Mouse (Mus musculus): Measurements from ENCODE around the gene Exosc5. TPM values are rescaled to one million over a fixed set of nuclear protein-coding genes. Genes with fewer than 3 reads are reported as not detected.
A peak's percentile ranks its signal among the peaks of the same experiment; 100 is the strongest.

Exosc5 gene
- polyA plus RNA-seq, 1 experiment from 2014 or later: 39.5 TPM

GRCm38 (mm10) chr7:25717478-25717877, 58.5 kb downstream of the Exosc5 start:
- WGBS: 91% methylated on average over 3 of the region's 3 CpGs
- no peak for ATAC-seq
- H3K27ac ChIP-seq (ENCODE audit: low read depth, low read length): no peak overlapping the region

GRCm38 (mm10) chr7:25718788-25719417, 59.9 kb downstream of the Exosc5 start, which contains the start of gene Ccdc97:
TSS of gene Ccdc97 (minus strand) at chr7:25719088.
- H3K4me2 ChIP-seq (ENCODE audit: low read length): peak within 1 kb of the TSS; percentile 81
- peak within 1 kb of the TSS; percentile 68 for H3K9ac ChIP-seq (ENCODE audit: low read depth, low read length)
- peak within 1 kb of the TSS; percentile 62 for H3K4me3 ChIP-seq (ENCODE audit: low read length)
- H3K36me3 ChIP-seq (ENCODE audit: control insufficient read depth, insufficient read depth, low read length): peaks cover 36% of the 10 kb centered on the region
- no peaks in the 10 kb centered on the region for H3K27me3 ChIP-seq (replicated peaks; ENCODE audit: control insufficient read depth, insufficient read depth, low read length)
- H3K27ac ChIP-seq (ENCODE audit: low read depth, low read length): peak within 1 kb of the TSS; percentile 68
- 5% methylated on average over 32 of the region's 32 CpGs for WGBS
- ATAC-seq: peak; percentile 90
- H3K4me1 ChIP-seq (ENCODE audit: control insufficient read depth, insufficient read depth, low read depth, low read length): peaks cover 18% of the 10 kb centered on the region
- H3K9me3 ChIP-seq (ENCODE audit: control insufficient read depth, low read length): no peaks in the 10 kb centered on the region

More at GRCm38 (mm10) chr7:25717478-25717877, 58.5 kb downstream of the Exosc5 start:
- H3K9ac ChIP-seq (ENCODE audit: low read depth, low read length): no peak overlapping the region
- no peaks in the 10 kb centered on the region for H3K9me3 ChIP-seq (ENCODE audit: control insufficient read depth, low read length)
- no peak overlapping the region for H3K4me3 ChIP-seq (ENCODE audit: low read length)
- no peak overlapping the region; the same call in 1 of the 2 replicates for H3K4me2 ChIP-seq (ENCODE audit: low read length)
- no peaks in the 10 kb centered on the region for H3K27me3 ChIP-seq (replicated peaks; ENCODE audit: control insufficient read depth, insufficient read depth, low read length)
- H3K36me3 ChIP-seq (ENCODE audit: control insufficient read depth, insufficient read depth, low read length): peaks cover 38% of the 10 kb centered on the region
- peaks cover 18% of the 10 kb centered on the region for H3K4me1 ChIP-seq (ENCODE audit: control insufficient read depth, insufficient read depth, low read depth, low read length)

- Histone ChIP-seq H3K9me3 (ENCODE audit: control insufficient read depth, low read length) (no peaks in the 10 kb centered on the region), H3K27me3 (replicated peaks; ENCODE audit: control insufficient read depth, insufficient read depth, low read length) (no peaks in the 10 kb centered on the region), H3K9ac (ENCODE audit: low read depth, low read length) (no peak overlapping the region), H3K4me3 (ENCODE audit: low read length) (no peak overlapping the region), H3K36me3 (ENCODE audit: control insufficient read depth, insufficient read depth, low read length) (peaks cover 35% of the 10 kb centered on the region), H3K4me2 (ENCODE audit: low read length) (no peak overlapping the region), H3K4me1 (ENCODE audit: control insufficient read depth, insufficient read depth, low read depth, low read length) (peaks cover 18% of the 10 kb centered on the region), H3K27ac (ENCODE audit: low read depth, low read length) (no peak overlapping the region)
- WGBS: 63% methylated on average over 10 of the region's 10 CpGs
- peak; percentile 53 for ATAC-seq
Measured at GRCm38 (mm10) chr7:25719761-25720610, 61.0 kb downstream of the Exosc5 start.

- Histone ChIP-seq H3K27me3 (replicated peaks; ENCODE audit: control insufficient read depth, insufficient read depth, low read length) (no peaks in the 10 kb centered on the region), H3K4me2 (ENCODE audit: low read length) (no peak overlapping the region), H3K9ac (ENCODE audit: low read depth, low read length) (no peak overlapping the region), H3K4me3 (ENCODE audit: low read length) (no peak overlapping the region), H3K9me3 (ENCODE audit: control insufficient read depth, low read length) (no peaks in the 10 kb centered on the region), H3K36me3 (ENCODE audit: control insufficient read depth, insufficient read depth, low read length) (peaks cover 36% of the 10 kb centered on the region), H3K27ac (ENCODE audit: low read depth, low read length) (no peak overlapping the region), H3K4me1 (ENCODE audit: control insufficient read depth, insufficient read depth, low read depth, low read length) (peaks cover 18% of the 10 kb centered on the region)
- WGBS: 90% methylated on average over 5 of the region's 5 CpGs
- no peak for ATAC-seq
Measured at GRCm38 (mm10) chr7:25720760-25721159, 61.8 kb downstream of the Exosc5 start.

Other genes with a start within 250 kb of the Exosc5 start
- gene Cxcl17, start 246.3 kb upstream of the Exosc5 start, polyA plus RNA-seq (2015; fragmentation: Nextera tagmentation; extraction: Ambion mirVana): 0.65 and 1.1 TPM in 2 replicates
- gene Ceacam1, start 181.6 kb upstream of the Exosc5 start, polyA plus RNA-seq (2015; fragmentation: Nextera tagmentation; extraction: Ambion mirVana): 0.59 and 1.6 TPM in 2 replicates
- gene Ceacam2, start 119.3 kb upstream of the Exosc5 start, polyA plus RNA-seq (2015; fragmentation: Nextera tagmentation; extraction: Ambion mirVana): 0.05 and 0.16 TPM in 2 replicates
- not detected in 2 replicates for gene Erich4, start 43.3 kb upstream of the Exosc5 start, polyA plus RNA-seq (2015; fragmentation: Nextera tagmentation; extraction: Ambion mirVana)
- gene Dmac2, start 39.8 kb upstream of the Exosc5 start, polyA plus RNA-seq (2015; fragmentation: Nextera tagmentation; extraction: Ambion mirVana): 51.4 and 52.0 TPM in 2 replicates
- 0.89 and 1.1 TPM in 2 replicates for gene B3gnt8, start 32.5 kb upstream of the Exosc5 start, polyA plus RNA-seq (2015; fragmentation: Nextera tagmentation; extraction: Ambion mirVana)
- 46.8 and 51.8 TPM in 2 replicates for gene Bckdha, start 183 bp upstream of the Exosc5 start, polyA plus RNA-seq (2015; fragmentation: Nextera tagmentation; extraction: Ambion mirVana)
- 101 and 129 TPM in 2 replicates for gene Tmem91, start 16.0 kb downstream of the Exosc5 start, polyA plus RNA-seq (2015; fragmentation: Nextera tagmentation; extraction: Ambion mirVana)
- 48.4 and 49.8 TPM in 2 replicates for gene B9d2, start 21.6 kb downstream of the Exosc5 start, polyA plus RNA-seq (2015; fragmentation: Nextera tagmentation; extraction: Ambion mirVana)
- gene Tgfb1, start 27.8 kb downstream of the Exosc5 start, polyA plus RNA-seq (2015; fragmentation: Nextera tagmentation; extraction: Ambion mirVana): 0.63 and 1.2 TPM in 2 replicates
- gene Ccdc97, start 59.9 kb downstream of the Exosc5 start, polyA plus RNA-seq (2015; fragmentation: Nextera tagmentation; extraction: Ambion mirVana): 29.3 and 40.1 TPM in 2 replicates
- gene Hnrnpul1, start 95.6 kb downstream of the Exosc5 start, polyA plus RNA-seq (2015; fragmentation: Nextera tagmentation; extraction: Ambion mirVana): 32.3 and 37.6 TPM in 2 replicates
- gene Axl, start 129.5 kb downstream of the Exosc5 start, polyA plus RNA-seq (2015; fragmentation: Nextera tagmentation; extraction: Ambion mirVana): 18.1 and 25.5 TPM in 2 replicates
- gene Cyp2s1, start 157.7 kb downstream of the Exosc5 start, polyA plus RNA-seq (2015; fragmentation: Nextera tagmentation; extraction: Ambion mirVana): 4.1 and 4.6 TPM in 2 replicates
- not detected in 2 replicates for gene Cyp2b10, start 238.5 kb downstream of the Exosc5 start, polyA plus RNA-seq (2015; fragmentation: Nextera tagmentation; extraction: Ambion mirVana)

Measured in hindbrain, embryonic 16.5 days (tissue).